Mouse (Mus musculus): Measurements from ENCODE around the gene Tns3.

GRCm38 (mm10) chr11:8439035-8439434 is 225.3 kb downstream of the Tns3 start:
- no peak for TF ChIP-seq EP300 (IDR thresholded peaks at IDR 0.05; ENCODE audit: insufficient read depth, low read depth, low read length)
- TF ChIP-seq POLR2A (IDR thresholded peaks at IDR 0.05; ENCODE audit: insufficient read depth, low read length): no peak
- no peak for TF ChIP-seq CTCF (IDR thresholded peaks at IDR 0.05; ENCODE audit: low read depth, low read length)
